Mouse (Mus musculus): ENCODE data around the gene Mlf2. TPM values are rescaled to one million over a fixed set of nuclear protein-coding genes. Genes with fewer than 3 reads are reported as not detected.

Mlf2 gene
- total and polyA plus RNA-seq, 3 experiments, result 154 to 340 TPM; not detected in 1

- H3K27ac ChIP-seq (ENCODE audit: control insufficient read depth, low read depth, low read length), result no peak within 1 kb of the TSS
- no peaks in the 10 kb centered on the region for H3K9me3 ChIP-seq (replicated peaks; ENCODE audit: insufficient read depth, low read length)
- DNase-seq (ENCODE audit: low read depth, low spot score), result peak; percentile 89
- peaks cover 6% of the 10 kb centered on the region; the same call in 1 of the 2 replicates for H3K79me2 ChIP-seq (ENCODE audit: control insufficient read depth, insufficient read depth, low read length, poor library complexity)
- H3K27me3 ChIP-seq (ENCODE audit: control insufficient read depth in 1 of 2, insufficient read depth in 2 of 2, low read length in 2 of 2), result no peaks in the 10 kb centered on the region
- peaks cover 24 to 45% of the 10 kb centered on the region in 2 experiments for H3K4me1 ChIP-seq (ENCODE audit: control insufficient read depth in 1 of 2, insufficient read depth in 2 of 2, low read length in 2 of 2)
- peaks cover 0 to 33% of the 10 kb centered on the region in 2 experiments; a peak in 2 of 4 replicates for H3K36me3 ChIP-seq (ENCODE audit: control insufficient read depth in 1 of 2, insufficient read depth in 2 of 2, low read length in 2 of 2)
- H3K4me3 ChIP-seq (ENCODE audit: control insufficient read depth in 1 of 2, insufficient read depth in 1 of 2, low read depth in 2 of 2, low read length in 2 of 2), result peak within 1 kb of the TSS; percentile 19 to 39; a peak in 3 of 4 replicates
- H3K9ac ChIP-seq (ENCODE audit: control insufficient read depth, low read depth, low read length, poor library complexity, severe bottlenecking), result peak within 1 kb of the TSS; percentile 34
- TF ChIP-seq MYB (IDR thresholded peaks at IDR 0.05; ENCODE audit: low read depth, low read length), result no peak
- TF ChIP-seq GABPA (IDR thresholded peaks at IDR 0.05; ENCODE audit: low read depth, low read length), result no peak
- no peak for TF ChIP-seq SMC3 (IDR thresholded peaks at IDR 0.05; ENCODE audit: low read depth, low read length)
- no peak for TF ChIP-seq GATA1 (IDR thresholded peaks at IDR 0.05; ENCODE audit: low read depth, low read length)
- TF ChIP-seq USF1 (IDR thresholded peaks at IDR 0.05; ENCODE audit: low read depth, low read length), result 0 out of 2 replicates have a peak, but pooled peaks have one; percentile 19
- TF ChIP-seq ZC3H11A (IDR thresholded peaks at IDR 0.05; ENCODE audit: low read depth, low read length), result no peak
- TF ChIP-seq EP300 (IDR thresholded peaks at IDR 0.05; ENCODE audit: low read depth in 1 of 2, low read length in 2 of 2), result no peak
- TF ChIP-seq TAL1 (IDR thresholded peaks at IDR 0.05; ENCODE audit: low read length), result no peak
- no peak for TF ChIP-seq MYC (IDR thresholded peaks at IDR 0.05; ENCODE audit: low read depth, low read length)
- TF ChIP-seq MEF2A (IDR thresholded peaks at IDR 0.05; ENCODE audit: extremely low read depth, insufficient replicate concordance, low read depth, low read length, poor library complexity, severe bottlenecking), result no peak
- peak; percentile 55; the same call in 1 of the 2 replicates for TF ChIP-seq MXI1 (IDR thresholded peaks at IDR 0.05; ENCODE audit: low read depth, low read length)
- no peak for TF ChIP-seq ZMIZ1 (IDR thresholded peaks at IDR 0.05; ENCODE audit: low read depth, low read length)
- TF ChIP-seq CHD2 (IDR thresholded peaks at IDR 0.05; ENCODE audit: low read length), result peak; percentile 90
- TF ChIP-seq POLR2AphosphoS5 (IDR thresholded peaks at IDR 0.05; ENCODE audit: borderline replicate concordance, low read depth, low read length), result no peak
- TF ChIP-seq ZNF384 (IDR thresholded peaks at IDR 0.05; ENCODE audit: low read depth, low read length), result no peak
- no peak for TF ChIP-seq JUND (IDR thresholded peaks at IDR 0.05; ENCODE audit: low read depth, low read length)
- TF ChIP-seq MAFK (IDR thresholded peaks at IDR 0.05; ENCODE audit: borderline replicate concordance, low read depth, low read length), result no peak
- no peak for TF ChIP-seq TBP (IDR thresholded peaks at IDR 0.05; ENCODE audit: low read depth, low read length)
- peak; percentile 20; the same call in 1 of the 2 replicates for TF ChIP-seq ELF1 (IDR thresholded peaks at IDR 0.05; ENCODE audit: low read depth, low read length)
- no peak for TF ChIP-seq ZKSCAN1 (IDR thresholded peaks at IDR 0.05; ENCODE audit: low read depth, low read length)
- TF ChIP-seq KAT2A (conservative IDR thresholded peaks at IDR 0.05; ENCODE audit: low read depth, low read length), result no peak
- TF ChIP-seq ETS1 (IDR thresholded peaks at IDR 0.05; ENCODE audit: low read depth, low read length), result no peak
- no peak for TF ChIP-seq CHD1 (IDR thresholded peaks at IDR 0.05; ENCODE audit: low read depth, low read length)
- TF ChIP-seq SIN3A (IDR thresholded peaks at IDR 0.05; ENCODE audit: low read length), result no peak
- TF ChIP-seq RCOR1 (IDR thresholded peaks at IDR 0.05; ENCODE audit: low read depth, low read length), result no peak
- TF ChIP-seq TCF12 (IDR thresholded peaks at IDR 0.05; ENCODE audit: low read depth, low read length), result no peak
- TF ChIP-seq USF2 (IDR thresholded peaks at IDR 0.05; ENCODE audit: borderline replicate concordance in 1 of 2, insufficient read depth in 1 of 2, low read depth in 1 of 2, low read length in 2 of 2), result no peak
- peak; percentile 65; the same call in 1 of the 2 replicates for TF ChIP-seq MAZ (IDR thresholded peaks at IDR 0.05; ENCODE audit: low read depth, low read length)
- no peak for TF ChIP-seq UBTF (IDR thresholded peaks at IDR 0.05; ENCODE audit: borderline replicate concordance, insufficient read depth, low read depth, low read length)
- TF ChIP-seq RAD21 (IDR thresholded peaks at IDR 0.05; ENCODE audit: low read depth, low read length), result no peak
- no peak for TF ChIP-seq NRF1 (IDR thresholded peaks at IDR 0.05; ENCODE audit: insufficient read depth, low read depth, low read length, poor library complexity, severe bottlenecking)
- no peak for TF ChIP-seq MAX (IDR thresholded peaks at IDR 0.05; ENCODE audit: low read length)
- no peak for TF ChIP-seq POLR2AphosphoS2 (IDR thresholded peaks at IDR 0.05; ENCODE audit: low read length)
- no peak for TF ChIP-seq CTCF (IDR thresholded peaks at IDR 0.05 in 2 of 3, conservative IDR thresholded peaks at IDR 0.05 in 1 of 3; ENCODE audit: control insufficient read depth in 1 of 3, insufficient read depth in 1 of 3, low read depth in 2 of 3, low read length in 3 of 3, poor library complexity in 1 of 3, severe bottlenecking in 1 of 3)
- no peak for TF ChIP-seq BHLHE40 (IDR thresholded peaks at IDR 0.05; ENCODE audit: borderline replicate concordance, low read depth, low read length)
- no peak for TF ChIP-seq NELFE (IDR thresholded peaks at IDR 0.05; ENCODE audit: low read depth, low read length)
- TF ChIP-seq E2F4 (IDR thresholded peaks at IDR 0.05; ENCODE audit: borderline replicate concordance, low read depth, low read length), result no peak
Measured at GRCm38 (mm10) chr6:124919695-124920317, 11.4 kb upstream of the Mlf2 start, which contains the start of gene Ptms. TSS of gene Ptms (minus strand) at chr6:124920103.
